Mouse (Mus musculus): ENCODE measurements around the gene Pdf.
"Not testable (repeated sequence)": the region's sequence is repeated elsewhere in the genome, so short reads cannot be mapped to it uniquely, and the experiment has no call there.

Pdf gene

GRCm38 (mm10) chr8:107036626-107037025 is 11.8 kb downstream of the Pdf start:
- DNase-seq (ENCODE audit: low spot score in 2 of 2) = no peak

GRCm38 (mm10) chr8:107035641-107036040 is 12.8 kb downstream of the Pdf start:
- no peak for DNase-seq (ENCODE audit: low spot score in 2 of 2)

DNA sequence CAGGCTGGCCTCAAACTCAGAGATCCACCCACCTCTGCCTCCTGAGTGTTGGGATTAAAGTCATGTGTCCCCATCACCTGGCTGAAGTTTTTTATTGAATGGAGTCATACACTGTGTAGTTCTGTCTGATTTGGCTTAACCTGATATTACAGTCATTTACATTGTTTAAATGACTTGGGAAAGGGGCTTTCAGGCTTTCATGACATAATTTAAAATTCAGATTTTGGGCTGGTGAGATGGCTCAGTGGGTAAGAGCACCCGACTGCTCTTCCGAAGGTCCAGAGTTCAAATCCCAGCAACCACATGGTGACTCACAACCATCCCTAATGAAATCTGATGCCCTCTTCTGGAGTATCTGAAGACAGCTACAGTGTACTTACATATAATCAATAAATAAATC is 14.8 kb downstream of the Pdf start:
- not testable (repeated sequence) for DNase-seq (ENCODE audit: low spot score in 2 of 2)

DNA sequence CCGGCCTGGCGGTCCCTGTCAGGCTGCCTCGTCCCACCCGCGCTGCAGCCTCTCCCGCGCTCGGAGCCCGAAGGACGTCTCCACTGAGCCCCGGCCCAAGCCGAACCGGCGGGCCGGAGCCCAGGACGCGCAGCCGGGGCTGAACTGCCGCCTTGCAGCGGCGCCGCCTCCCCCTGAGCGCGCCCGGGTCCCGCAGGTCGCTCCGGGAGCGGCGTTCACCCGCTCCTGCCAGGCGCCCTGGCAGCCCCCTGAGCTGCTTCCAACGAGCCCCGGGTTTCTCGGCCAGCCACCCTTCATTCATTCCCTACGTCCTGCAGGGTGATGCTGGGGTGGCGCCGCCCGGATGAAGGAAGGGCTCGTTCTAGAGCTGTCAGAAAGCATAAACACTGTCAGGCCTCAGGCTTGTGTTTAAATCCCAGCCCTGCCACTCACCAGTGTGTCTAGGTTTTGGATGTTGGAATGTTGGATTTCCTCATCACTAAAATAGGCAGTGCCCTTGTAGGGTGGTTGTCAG is 16.8 kb downstream of the Pdf start:
- DNase-seq (ENCODE audit: low spot score in 2 of 2) = no peak

- DNase-seq (ENCODE audit: low spot score in 2 of 2) = peak; percentile 93 to 99
These were observed 17.5 kb downstream of the Pdf start, which contains the start of gene Vps4a for GRCm38 (mm10) chr8:107030650-107031576. Gene Vps4a (plus strand): TSS chr8:107031222.

- no peak for DNase-seq (ENCODE audit: low spot score in 2 of 2)
These were observed 18.4 kb downstream of the Pdf start for GRCm38 (mm10) chr8:107030058-107030457.

DNA sequence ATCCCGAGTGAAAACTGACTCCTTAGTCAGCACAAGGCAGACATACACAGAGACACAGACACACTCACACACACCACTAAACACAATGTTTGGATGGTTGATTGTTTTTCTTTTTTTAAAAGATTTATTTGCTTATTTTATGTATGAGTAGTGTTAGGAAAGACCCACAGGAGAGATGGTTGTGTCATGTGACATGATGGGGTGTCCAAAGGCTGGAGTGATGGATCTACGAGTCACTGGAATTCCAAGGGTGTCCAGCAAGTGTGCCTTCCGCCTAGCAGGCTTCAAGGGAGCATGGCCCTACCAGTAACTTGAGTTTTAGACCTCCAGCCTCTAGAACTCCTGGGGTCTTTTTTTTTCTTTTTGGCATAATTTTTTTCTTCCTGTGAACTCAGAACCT is 19.1 kb downstream of the Pdf start:
- DNase-seq (ENCODE audit: low spot score in 2 of 2) = no peak

DNA sequence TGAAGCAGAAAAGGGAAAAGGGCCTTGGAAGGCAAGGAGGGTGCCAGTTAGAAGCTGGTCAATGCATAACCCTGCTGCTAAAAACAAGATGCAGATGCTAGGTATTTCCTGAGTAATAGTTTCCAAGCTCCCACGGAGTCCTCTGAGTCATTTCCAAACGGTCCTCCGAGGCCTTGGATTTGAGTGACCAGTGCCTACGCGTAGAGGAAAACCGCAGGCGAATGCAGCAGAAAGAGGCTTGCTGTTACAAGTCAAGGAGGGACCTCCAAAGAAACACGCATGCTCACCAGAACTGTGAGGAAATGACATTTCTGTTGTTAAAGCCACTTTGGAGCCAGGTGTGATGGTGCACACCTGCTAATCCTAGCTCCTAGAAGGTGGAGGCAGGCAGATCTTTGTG is 24.9 kb downstream of the Pdf start:
- no peak for DNase-seq (ENCODE audit: low spot score in 2 of 2)

GRCm38 (mm10) chr8:107014915-107015314 is 33.5 kb downstream of the Pdf start:
- no peak for DNase-seq (ENCODE audit: low spot score in 2 of 2)

- no peak for DNase-seq (ENCODE audit: low spot score in 2 of 2)
These were observed 35.7 kb downstream of the Pdf start for GRCm38 (mm10) chr8:107012666-107013065.

DNA sequence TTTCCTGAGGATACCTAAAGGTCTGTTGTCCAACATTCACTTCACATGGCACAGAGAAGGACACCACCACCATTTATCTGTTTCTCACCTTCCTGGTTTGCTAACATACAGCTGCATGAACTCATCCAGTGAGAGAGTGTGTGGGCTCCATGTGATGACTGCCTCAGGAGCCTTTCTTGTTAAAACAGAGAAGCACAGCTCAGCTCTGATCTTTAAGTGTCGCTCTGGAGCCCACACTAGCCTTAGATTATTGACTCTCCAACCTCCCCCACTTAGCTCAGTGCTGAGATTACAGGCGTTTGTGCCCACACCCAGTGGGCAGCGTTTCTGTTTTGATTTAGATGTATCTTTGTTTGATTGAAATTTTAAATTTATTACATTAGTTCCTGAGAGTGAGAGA is 40.6 kb downstream of the Pdf start:
- no peak for DNase-seq (ENCODE audit: low spot score in 2 of 2)

GRCm38 (mm10) chr8:107002532-107002931 is 45.9 kb downstream of the Pdf start:
- peak; percentile 83 to 85 for DNase-seq (ENCODE audit: low spot score in 2 of 2)

- peak in 1 of 2 experiments; percentile 47 for DNase-seq (ENCODE audit: low spot score in 2 of 2)
These were observed 49.3 kb downstream of the Pdf start for GRCm38 (mm10) chr8:106999068-106999467.

DNA sequence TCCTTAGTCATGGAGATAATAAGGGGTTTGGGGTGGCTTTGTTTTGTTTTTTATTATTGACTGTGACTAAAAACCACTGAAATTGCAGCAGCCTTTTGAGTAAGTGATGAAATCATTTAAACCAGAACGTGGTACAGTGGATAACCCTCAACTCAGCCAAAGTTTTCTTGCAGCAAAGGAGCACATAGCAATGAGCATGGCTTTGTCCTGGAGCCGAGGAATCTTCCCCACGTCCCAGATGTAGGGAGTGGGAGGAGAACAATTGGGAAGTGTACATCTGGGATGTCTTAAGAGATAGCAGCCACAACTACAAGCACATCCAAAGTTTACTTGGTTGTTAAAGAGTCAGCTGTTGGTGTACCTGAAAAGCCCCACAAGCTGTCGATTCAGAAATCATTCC is 51.0 kb downstream of the Pdf start:
- DNase-seq (ENCODE audit: low spot score in 2 of 2) = no peak

- DNase-seq (ENCODE audit: low spot score in 2 of 2) = not testable (repeated sequence)
These were observed 52.1 kb downstream of the Pdf start for GRCm38 (mm10) chr8:106996339-106996738.
